Mouse (Mus musculus) lung, embryonic 15.5 days (tissue): ENCODE results near the gene Exoc6. TPM values are rescaled to one million over a fixed set of nuclear protein-coding genes. Genes with fewer than 3 reads are reported as not detected.
A peak's percentile ranks its signal among the peaks of the same experiment; 100 is the strongest.

ENCODE experiments used
- ATAC-seq: fragments of 200-750 bp; cut with Nextera tagmentation; 2 replicates; pipeline ENCODE4 v1.8.0; 2017; ENCODE audit warnings: moderate number of reproducible peaks, borderline replicate concordance; ENCODE audit not compliant: low FRiP score, low TSS enrichment; ENCODE audit errors: extremely low read depth
- H3K27ac ChIP-seq: fragments of 300-500 bp; sonication (generic); 2 replicates; pipeline ENCODE4 v1.5.1; 2015; ENCODE audit warnings: moderate library complexity, mild to moderate bottlenecking, inconsistent platforms
- H3K27me3 ChIP-seq: fragments of 300-500 bp; sonication (generic); 2 replicates; pipeline ENCODE4 v1.6.1; 2015; ENCODE audit warnings: inconsistent platforms
- H3K36me3 ChIP-seq: fragments of 300-500 bp; sonication (generic); 2 replicates; pipeline ENCODE4 v1.6.1; 2015; ENCODE audit warnings: inconsistent platforms
- H3K4me1 ChIP-seq: fragments of 300-500 bp; sonication (generic); 2 replicates; pipeline ENCODE4 v1.6.1; 2015; ENCODE audit warnings: inconsistent platforms
- H3K4me2 ChIP-seq: fragments of 300-500 bp; sonication (generic); 2 replicates; pipeline ENCODE4 v1.6.1; 2015; ENCODE audit warnings: inconsistent platforms, mild to moderate bottlenecking, moderate library complexity
- H3K4me3 ChIP-seq: fragments of 300-500 bp; sonication (generic); 2 replicates; pipeline ENCODE4 v1.5.1; 2015; ENCODE audit warnings: mild to moderate bottlenecking, inconsistent platforms
- H3K9ac ChIP-seq: fragments of 300-500 bp; sonication (generic); 2 replicates; pipeline ENCODE4 v1.6.1; 2015; ENCODE audit warnings: inconsistent platforms
- H3K9me3 ChIP-seq: fragments of 300-500 bp; sonication (generic); 2 replicates; pipeline ENCODE4 v1.6.1; 2016; ENCODE audit warnings: inconsistent platforms
- WGBS: fragments of 180-500 bp; shearing (Covaris S2); methylation state at CpG from one replicate; pipeline ENCODE4 v1.1.7; 2015; 5-methylcytosine and 5-hydroxymethylcytosine counted together
- polyA plus RNA-seq: library from polyadenylated mRNA; unstranded; fragments of >200 nt; fragmentation: Nextera tagmentation; extraction: Ambion mirVana; gene quantifications from 2 replicates; pipeline ENCODE4 v1.2.1, GENCODE M21; 2015

Gene Exoc6
- polyA plus RNA-seq, 1 experiment from 2014 or later = 12.8 TPM

GRCm38 (mm10) chr19:37585684-37586083 lies 35.5 kb downstream of the Exoc6 start:
- H3K4me2 ChIP-seq = peak overlapping the region; percentile 36; the same call in 1 of the 2 replicates
- WGBS = 28% methylated on average over 8 of the region's 8 CpGs
- ATAC-seq = no peak

GRCm38 (mm10) chr19:37590544-37590943 lies 40.3 kb downstream of the Exoc6 start:
- Histone ChIP-seq H3K4me3 (no peak overlapping the region), H3K9me3 (no peaks in the 10 kb centered on the region), H3K9ac (no peak overlapping the region), H3K4me2 (no peak overlapping the region), H3K4me1 (peaks cover 4% of the 10 kb centered on the region), H3K27me3 (no peaks in the 10 kb centered on the region), H3K36me3 (no peaks in the 10 kb centered on the region), H3K27ac (no peak overlapping the region)
- WGBS = 80% methylated on average over 7 of the region's 7 CpGs
- ATAC-seq = no peak

More at GRCm38 (mm10) chr19:37585684-37586083, 35.5 kb downstream of the Exoc6 start:
- Histone ChIP-seq H3K4me1 (peaks cover 10% of the 10 kb centered on the region), H3K27me3 (no peaks in the 10 kb centered on the region), H3K4me3 (no peak overlapping the region), H3K27ac (no peak overlapping the region), H3K9me3 (no peaks in the 10 kb centered on the region), H3K36me3 (no peaks in the 10 kb centered on the region), H3K9ac (no peak overlapping the region; the same call in 1 of the 2 replicates)

DNA sequence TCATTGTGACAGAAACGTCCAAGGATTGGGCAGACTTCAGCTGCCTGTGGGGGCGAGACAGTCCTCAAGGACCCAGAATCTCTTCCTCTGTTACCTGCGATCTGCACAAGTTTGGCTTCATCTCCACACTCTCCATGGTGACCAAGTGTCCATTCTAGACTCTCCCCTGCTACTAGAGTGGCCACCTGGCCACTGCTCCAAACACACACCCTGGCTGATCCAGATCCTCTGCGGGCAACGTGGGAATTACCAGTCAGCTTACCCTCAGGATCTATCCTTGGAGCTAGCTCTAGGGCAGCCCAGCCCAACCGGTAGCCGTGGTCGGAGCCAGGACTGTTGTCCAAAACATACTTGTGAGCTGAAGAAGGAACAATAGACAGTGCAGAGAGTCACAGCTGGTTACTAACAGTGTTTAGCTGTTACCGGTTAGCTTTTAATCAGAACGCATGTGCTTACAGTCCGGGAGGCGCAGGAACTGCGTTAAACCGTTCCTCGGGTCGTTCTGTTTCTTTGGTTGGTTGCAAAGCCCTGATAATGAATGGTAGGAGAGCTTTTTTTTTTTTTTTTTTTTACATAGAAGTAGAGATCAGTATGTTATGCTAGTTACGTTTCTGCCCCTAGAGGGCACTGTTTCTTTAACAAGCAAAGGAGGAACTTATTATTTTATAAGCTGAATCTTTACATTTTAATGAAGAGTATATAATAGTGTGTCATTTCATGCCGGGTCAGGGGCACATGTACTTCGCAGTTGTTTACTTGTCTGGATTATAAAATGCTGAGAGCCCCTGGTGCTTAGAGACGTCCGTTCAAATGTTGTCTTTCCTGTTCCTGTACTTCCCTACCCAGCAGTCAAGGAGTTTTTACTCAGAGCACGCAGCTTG lies 52.0 kb downstream of the Exoc6 start:
- ATAC-seq = no peak
- H3K36me3 ChIP-seq = no peaks in the 10 kb centered on the region
- no peak overlapping the region for H3K27ac ChIP-seq
- H3K27me3 ChIP-seq = no peaks in the 10 kb centered on the region
- no peak overlapping the region for H3K4me3 ChIP-seq
- H3K4me2 ChIP-seq = peak overlapping the region; percentile 41
- WGBS = 29% methylated on average over 22 of the region's 22 CpGs
- H3K9ac ChIP-seq = no peak overlapping the region
- no peaks in the 10 kb centered on the region for H3K9me3 ChIP-seq
- 0 out of 2 replicates have a peak, but pooled peaks cover 4% of the 10 kb centered on the region for H3K4me1 ChIP-seq

- Histone ChIP-seq H3K4me2 (no peak overlapping the region), H3K27ac (no peak overlapping the region), H3K36me3 (no peaks in the 10 kb centered on the region), H3K4me3 (no peak overlapping the region), H3K27me3 (no peaks in the 10 kb centered on the region), H3K4me1 (no peaks in the 10 kb centered on the region), H3K9me3 (no peaks in the 10 kb centered on the region), H3K9ac (no peak overlapping the region)
- no peak for ATAC-seq
- WGBS = 72% methylated on average over 7 of the region's 7 CpGs
Observed at GRCm38 (mm10) chr19:37609991-37610390, 59.8 kb downstream of the Exoc6 start.

- H3K27me3 ChIP-seq = no peaks in the 10 kb centered on the region
- H3K4me2 ChIP-seq = no peak overlapping the region
- no peak for ATAC-seq
- WGBS = 74% methylated on average over 7 of the region's 7 CpGs
- H3K36me3 ChIP-seq = no peaks in the 10 kb centered on the region
- no peak overlapping the region for H3K9ac ChIP-seq
- H3K4me3 ChIP-seq = no peak overlapping the region
- H3K9me3 ChIP-seq = no peaks in the 10 kb centered on the region
- H3K27ac ChIP-seq = no peak overlapping the region
- no peaks in the 10 kb centered on the region for H3K4me1 ChIP-seq
Observed at GRCm38 (mm10) chr19:37612893-37613292, 62.7 kb downstream of the Exoc6 start.

- no peak for ATAC-seq
- H3K27ac ChIP-seq = no peak overlapping the region
- no peaks in the 10 kb centered on the region for H3K36me3 ChIP-seq
- WGBS = 76% methylated on average over 4 of the region's 4 CpGs
- no peak overlapping the region for H3K4me2 ChIP-seq
- H3K9ac ChIP-seq = no peak overlapping the region
- H3K9me3 ChIP-seq = no peaks in the 10 kb centered on the region
- H3K27me3 ChIP-seq = no peaks in the 10 kb centered on the region
- no peak overlapping the region for H3K4me3 ChIP-seq
- no peaks in the 10 kb centered on the region for H3K4me1 ChIP-seq
Observed at GRCm38 (mm10) chr19:37615039-37615630, 64.9 kb downstream of the Exoc6 start.

GRCm38 (mm10) chr19:37647994-37648393 lies 97.8 kb downstream of the Exoc6 start:
- Histone ChIP-seq H3K4me1 (no peaks in the 10 kb centered on the region), H3K27ac (no peak overlapping the region), H3K4me2 (no peak overlapping the region), H3K27me3 (no peaks in the 10 kb centered on the region), H3K36me3 (no peaks in the 10 kb centered on the region), H3K4me3 (no peak overlapping the region), H3K9ac (no peak overlapping the region), H3K9me3 (no peaks in the 10 kb centered on the region)
- 32% methylated on average over 2 of the region's 2 CpGs for WGBS
- ATAC-seq = no peak

GRCm38 (mm10) chr19:37650526-37650925 lies 100.3 kb downstream of the Exoc6 start:
- WGBS = 38% methylated on average over 2 of the region's 2 CpGs
- ATAC-seq = no peak
- no peaks in the 10 kb centered on the region for H3K27me3 ChIP-seq

GRCm38 (mm10) chr19:37654012-37654411 lies 103.8 kb downstream of the Exoc6 start:
- Histone ChIP-seq H3K9me3 (no peaks in the 10 kb centered on the region), H3K36me3 (no peaks in the 10 kb centered on the region), H3K4me1 (no peaks in the 10 kb centered on the region), H3K27ac (no peak overlapping the region), H3K4me3 (no peak overlapping the region), H3K4me2 (no peak overlapping the region), H3K9ac (no peak overlapping the region), H3K27me3 (no peaks in the 10 kb centered on the region)
- no peak for ATAC-seq
- WGBS = 49% methylated on average over 5 of the region's 5 CpGs

More at GRCm38 (mm10) chr19:37650526-37650925, 100.3 kb downstream of the Exoc6 start:
- Histone ChIP-seq H3K4me1 (no peaks in the 10 kb centered on the region), H3K9ac (no peak overlapping the region), H3K36me3 (no peaks in the 10 kb centered on the region), H3K9me3 (no peaks in the 10 kb centered on the region), H3K4me2 (no peak overlapping the region), H3K27ac (no peak overlapping the region), H3K4me3 (no peak overlapping the region)

- Histone ChIP-seq H3K9me3 (no peaks in the 10 kb centered on the region), H3K9ac (no peak overlapping the region), H3K4me3 (no peak overlapping the region), H3K4me1 (no peaks in the 10 kb centered on the region), H3K36me3 (no peaks in the 10 kb centered on the region), H3K4me2 (no peak overlapping the region), H3K27ac (no peak overlapping the region), H3K27me3 (no peaks in the 10 kb centered on the region)
- no peak for ATAC-seq
- WGBS = 17% methylated on average over 9 of the region's 9 CpGs
Observed at GRCm38 (mm10) chr19:37656441-37656840, 106.2 kb downstream of the Exoc6 start.

GRCm38 (mm10) chr19:37665256-37665655 lies 115.0 kb downstream of the Exoc6 start:
- no peak overlapping the region for H3K4me3 ChIP-seq
- no peak overlapping the region for H3K9ac ChIP-seq
- WGBS = 65% methylated on average over 6 of the region's 6 CpGs
- H3K4me1 ChIP-seq = no peaks in the 10 kb centered on the region
- H3K27ac ChIP-seq = no peak overlapping the region
- H3K4me2 ChIP-seq = no peak overlapping the region
- no peaks in the 10 kb centered on the region for H3K27me3 ChIP-seq
- no peaks in the 10 kb centered on the region for H3K36me3 ChIP-seq
- no peak for ATAC-seq
- no peaks in the 10 kb centered on the region for H3K9me3 ChIP-seq

DNA sequence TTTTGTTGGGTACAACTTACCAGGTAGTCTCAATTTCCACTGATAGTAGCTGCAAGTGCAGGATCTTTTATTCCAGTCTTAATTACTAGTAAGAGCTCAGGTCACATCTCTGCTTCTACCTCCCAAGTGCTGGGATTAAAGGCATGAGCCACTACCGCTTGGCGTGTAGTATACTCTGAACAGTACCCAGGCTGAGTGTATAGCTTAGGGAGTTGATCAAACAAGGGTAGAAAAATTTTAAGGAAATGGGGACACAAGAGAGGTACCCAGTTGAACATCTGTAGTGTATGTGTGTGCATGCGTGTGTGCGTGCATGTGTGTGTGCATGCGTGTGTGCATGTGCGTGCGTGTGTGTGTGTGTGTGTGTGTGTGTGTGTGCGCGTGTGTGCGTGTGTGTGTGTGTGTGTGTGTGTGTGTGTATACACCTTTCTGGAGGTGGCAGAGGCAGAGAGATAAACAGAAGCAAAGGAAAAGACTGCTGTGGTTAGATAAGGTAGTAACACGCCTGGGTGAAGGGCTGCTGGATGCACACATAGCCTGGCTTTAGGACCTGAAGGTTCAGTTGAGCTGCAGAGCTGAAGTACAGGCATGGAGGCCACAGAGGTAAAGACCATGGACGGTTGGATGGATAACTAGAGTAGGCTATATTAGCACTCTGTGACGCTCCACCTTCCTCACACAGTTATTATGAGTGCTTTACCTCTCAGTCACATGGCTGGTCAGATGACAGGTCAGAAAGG lies 117.8 kb downstream of the Exoc6 start:
- no peak overlapping the region for H3K4me2 ChIP-seq
- 59% methylated on average over 13 of the region's 13 CpGs for WGBS

More for the DNA sequence above, 117.8 kb downstream of the Exoc6 start:
- Histone ChIP-seq H3K27ac (no peak overlapping the region), H3K27me3 (no peaks in the 10 kb centered on the region), H3K4me1 (no peaks in the 10 kb centered on the region), H3K36me3 (no peaks in the 10 kb centered on the region), H3K4me3 (no peak overlapping the region), H3K9me3 (no peaks in the 10 kb centered on the region), H3K9ac (no peak overlapping the region)
- no peak for ATAC-seq
